Mouse (Mus musculus) kidney, postnatal 10 days (tissue): ENCODE results near the gene Etfa.
A peak's percentile ranks its signal among the peaks of the same experiment; 100 is the strongest.

Source experiments
- DNase-seq: peaks from one replicate; pipeline ENCODE4 v3.0.0; 2021; ENCODE audit warnings: mixed read lengths

Etfa gene

DNA sequence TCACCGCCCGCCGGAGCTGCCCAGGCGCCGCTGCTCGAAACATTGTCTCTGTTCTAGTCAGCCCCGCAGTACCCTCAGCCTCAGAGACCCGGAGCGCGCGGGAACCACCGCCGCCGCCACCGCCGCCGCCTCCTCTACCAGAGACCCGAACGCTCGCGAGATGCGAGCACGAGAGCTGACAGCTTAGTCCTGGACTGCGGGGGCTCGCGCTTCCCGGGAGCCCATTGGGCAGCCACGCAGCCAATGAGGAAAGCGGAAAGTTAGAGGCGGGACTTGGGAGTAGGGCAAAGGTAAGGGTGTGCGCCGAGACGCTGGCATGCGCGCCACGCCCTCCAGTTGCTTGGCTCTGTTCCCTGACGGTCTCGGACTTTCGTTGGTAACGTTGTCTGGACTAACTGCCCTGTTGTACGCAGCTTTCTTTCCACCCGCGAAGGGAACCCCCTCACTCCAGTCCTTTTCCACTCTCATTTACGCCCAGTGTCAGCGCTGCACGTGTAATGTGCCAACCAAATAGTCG, at the start of gene Etfa:
TSS of gene Etfa (minus strand) at position 217 of the 517 bp plus-strand sequence.
- peak; percentile 97 for DNase-seq

DNA sequence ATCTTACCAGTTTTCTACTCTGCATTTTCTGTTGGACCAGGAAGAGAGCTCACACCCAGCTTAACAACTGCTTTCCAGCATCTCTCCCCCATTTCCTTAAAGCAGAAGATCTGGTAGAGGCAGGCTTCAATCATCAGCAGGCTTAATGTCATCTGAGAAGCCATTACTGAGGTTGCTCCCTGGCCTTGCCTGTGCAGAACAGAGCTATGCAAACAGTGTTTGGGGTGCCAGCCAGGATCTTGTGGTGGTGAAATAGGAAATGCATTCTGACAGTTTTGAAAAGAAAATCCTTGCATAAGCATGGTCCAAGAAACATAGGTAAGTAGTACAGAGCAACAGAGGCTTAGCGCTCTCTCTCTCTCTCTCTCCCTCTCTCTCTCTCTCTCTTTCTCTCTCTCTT, 48.9 kb upstream of the Etfa start:
- no peak for DNase-seq

DNA sequence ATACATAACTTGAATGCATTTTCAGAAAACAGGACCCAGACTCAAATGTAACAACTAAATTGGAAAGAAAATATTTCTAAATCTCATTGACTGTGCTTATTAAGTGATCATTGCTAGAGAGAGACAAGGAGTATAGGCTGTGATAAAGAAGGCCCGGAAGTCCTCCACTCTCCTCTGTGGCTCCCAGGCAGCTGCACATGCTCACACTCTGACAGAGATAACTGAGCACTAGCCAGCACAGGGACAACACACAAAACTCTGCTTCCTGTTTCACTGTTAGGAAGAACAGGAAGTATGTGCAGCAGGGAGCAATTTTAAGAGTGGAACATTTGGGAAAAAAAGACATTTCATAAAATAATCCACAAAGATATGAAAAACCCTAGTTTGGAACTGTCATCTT, 42.9 kb upstream of the Etfa start:
- DNase-seq, result peak; percentile 52

DNA sequence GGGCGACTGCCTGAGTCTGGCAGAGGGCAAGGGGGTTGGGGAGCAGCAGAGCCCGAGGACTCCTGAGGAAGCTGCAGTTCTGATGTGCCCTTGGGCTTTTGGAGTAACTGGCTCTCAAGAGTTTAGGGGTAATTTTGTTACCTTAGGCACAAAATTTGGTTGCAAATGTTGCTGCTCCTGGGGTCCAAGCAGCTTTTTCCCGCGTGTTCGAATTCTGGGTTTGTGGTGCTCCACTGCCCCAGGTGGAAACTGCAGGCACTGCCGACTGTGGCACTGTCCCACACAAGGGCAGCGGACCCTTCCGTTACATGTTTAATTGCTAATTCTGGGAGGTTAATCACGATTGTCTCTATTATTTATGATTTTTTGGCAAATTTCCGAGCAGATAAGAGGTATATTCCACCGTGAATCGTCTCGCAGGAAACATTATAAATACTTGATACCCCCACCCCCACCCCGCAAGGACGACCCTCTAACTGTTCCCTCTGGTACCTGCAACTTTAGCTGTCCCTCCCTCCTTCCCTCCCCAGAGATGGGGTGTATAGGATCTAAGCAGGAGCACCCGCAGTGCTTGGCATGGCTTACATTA, 37.4 kb upstream of the Etfa start:
- no peak for DNase-seq

DNA sequence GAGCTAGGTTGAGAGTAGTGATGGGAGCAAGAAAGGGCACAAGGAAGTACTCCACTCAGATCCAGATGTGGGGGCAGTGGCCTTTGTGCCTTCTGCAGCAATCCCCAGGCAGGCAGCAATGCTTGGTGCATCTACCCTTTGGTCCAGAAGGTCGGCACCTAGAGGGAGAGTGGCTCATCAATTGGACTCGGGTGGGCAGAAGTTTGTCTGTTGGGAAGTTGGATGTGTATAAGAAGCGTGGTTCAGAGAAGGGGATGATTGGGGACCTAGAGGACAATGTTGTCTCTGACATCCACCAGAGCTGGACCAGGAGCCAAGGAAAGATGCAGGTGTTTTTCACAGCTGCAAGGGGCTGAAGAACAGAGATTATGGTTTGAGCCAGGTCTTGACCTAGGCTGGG, 36.8 kb upstream of the Etfa start:
- no peak for DNase-seq

DNA sequence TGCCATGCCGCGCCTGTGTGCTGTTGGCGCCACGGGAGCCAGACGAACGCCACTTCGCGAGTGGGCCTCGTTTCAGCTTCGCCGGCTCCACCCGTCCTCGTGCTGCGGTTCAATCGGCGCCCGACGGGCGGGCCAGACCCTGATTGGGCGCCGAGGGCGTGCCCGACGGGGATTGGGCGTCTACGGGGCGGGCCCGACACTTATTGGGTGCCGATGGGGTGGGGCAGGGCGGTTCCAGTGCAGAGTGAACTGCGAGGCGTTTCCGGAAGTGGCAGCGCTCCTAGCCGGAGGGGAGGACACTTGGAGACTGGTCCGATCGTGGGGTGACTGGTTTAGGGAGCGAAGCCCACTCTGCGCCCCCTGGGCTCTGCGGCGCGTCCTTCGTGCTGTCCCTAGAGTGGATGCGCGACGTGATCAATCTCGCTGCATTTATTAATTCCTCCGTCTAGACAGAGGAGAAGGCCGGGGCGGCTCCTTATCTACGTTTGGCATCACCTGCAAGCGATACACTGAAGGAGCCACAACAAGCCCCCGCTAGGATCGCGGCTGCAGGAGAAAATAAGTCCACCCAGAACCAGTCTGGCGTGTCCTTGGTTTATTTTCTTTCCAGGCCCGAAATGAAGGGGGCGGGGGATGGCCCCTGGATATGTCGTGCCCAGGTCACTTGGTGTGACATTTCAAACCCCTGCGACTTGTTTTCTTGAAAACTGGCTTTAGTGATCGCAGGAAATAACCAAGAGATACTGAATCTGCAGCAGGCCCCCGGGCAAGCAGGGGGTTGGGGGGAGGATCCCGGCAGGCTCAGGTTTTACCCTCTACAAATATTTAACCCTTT, 34.4 kb upstream of the Etfa start:
- DNase-seq, result peak; percentile 66

DNA sequence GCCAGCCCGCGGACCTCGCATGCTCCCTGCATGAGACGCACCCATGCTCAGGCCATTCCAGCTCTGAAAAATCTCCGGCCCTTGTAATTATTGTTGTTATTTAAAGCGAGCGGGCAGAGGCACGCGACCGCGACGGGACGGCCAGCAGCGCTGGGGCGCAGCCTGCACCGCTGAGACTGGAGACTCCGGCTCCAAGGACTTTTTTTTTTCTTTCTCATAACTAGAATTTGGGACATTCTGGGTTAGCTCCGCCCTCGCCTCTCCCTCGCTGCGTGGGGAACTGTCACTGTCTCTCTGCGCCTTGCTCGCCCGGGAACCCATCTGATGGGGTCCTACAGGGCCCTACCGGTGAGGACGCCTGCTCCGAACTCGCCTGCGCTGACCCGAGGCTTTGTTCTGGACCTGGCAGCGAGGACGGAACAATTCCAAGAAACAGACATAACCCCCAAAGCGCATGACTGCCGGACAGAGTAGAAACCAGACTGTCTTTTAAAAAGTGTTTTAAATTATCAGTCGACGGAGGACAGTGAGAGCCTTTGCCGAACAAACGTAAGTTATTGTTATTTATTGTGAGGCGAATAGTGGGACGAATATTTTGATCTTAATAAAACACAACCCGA, 33.6 kb upstream of the Etfa start:
- DNase-seq, result peak; percentile 29

DNA sequence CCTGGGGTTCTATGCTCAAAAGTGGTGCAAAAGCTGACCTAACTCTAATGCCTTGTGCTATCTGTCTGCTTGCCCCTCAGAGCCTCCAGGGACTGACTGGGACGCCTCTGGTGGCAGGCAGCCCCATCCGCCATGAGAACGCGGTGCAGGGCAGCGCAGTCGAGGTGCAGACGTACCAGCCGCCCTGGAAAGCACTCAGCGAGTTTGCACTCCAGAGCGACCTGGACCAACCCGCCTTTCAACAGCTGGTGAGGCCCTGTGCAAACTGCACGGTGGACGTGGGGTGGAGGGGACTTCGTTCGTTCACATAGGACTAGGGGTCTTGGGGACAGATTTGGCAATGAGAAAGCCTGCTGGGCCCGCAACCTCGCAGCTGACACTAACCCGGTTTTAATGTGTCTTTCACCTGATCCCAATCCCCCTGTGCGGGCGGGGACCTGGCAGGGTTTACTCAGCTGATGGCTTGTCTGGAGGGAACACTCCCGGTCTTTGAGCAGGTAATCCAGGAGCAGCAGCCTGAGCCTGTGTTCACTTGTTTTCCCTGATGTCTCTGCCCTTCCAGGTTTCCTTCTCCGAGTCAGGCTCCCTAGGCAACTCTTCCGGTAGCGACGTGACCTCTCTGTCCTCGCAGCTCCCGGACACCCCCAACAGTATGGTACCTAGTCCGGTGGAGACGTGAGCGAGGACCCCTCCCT, 33.0 kb upstream of the Etfa start:
- DNase-seq, result peak; percentile 39

DNA sequence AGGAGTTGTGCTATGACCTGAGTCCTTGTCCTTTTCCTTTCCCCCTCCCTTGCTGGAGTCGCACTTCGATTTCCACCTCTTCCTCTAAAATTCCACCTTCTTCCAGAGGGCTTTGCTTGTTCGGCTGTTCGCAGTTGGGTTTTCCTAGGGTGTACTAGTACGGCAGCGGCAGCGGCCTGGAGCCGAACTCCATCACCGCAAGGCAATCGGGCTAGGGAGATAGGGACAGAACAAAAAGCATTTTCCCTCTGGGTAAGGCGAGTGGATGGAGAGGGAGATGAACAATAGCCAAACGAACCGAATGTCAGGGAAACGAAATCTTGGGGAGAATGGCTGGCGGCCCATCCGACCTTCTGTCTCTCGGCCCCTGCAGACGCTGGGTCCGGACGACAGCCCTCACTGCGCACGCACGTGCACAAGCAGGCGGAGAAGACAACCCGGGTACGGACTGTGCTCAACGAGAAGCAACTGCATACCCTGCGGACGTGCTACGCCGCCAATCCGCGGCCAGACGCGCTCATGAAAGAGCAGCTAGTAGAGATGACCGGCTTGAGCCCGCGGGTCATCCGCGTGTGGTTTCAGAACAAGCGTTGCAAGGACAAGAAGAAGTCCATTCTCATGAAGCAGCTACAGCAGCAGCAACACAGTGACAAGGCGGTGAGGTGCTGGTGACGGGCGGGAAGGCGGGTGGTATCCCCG, 31.8 kb upstream of the Etfa start:
- peak; percentile 44 for DNase-seq

DNA sequence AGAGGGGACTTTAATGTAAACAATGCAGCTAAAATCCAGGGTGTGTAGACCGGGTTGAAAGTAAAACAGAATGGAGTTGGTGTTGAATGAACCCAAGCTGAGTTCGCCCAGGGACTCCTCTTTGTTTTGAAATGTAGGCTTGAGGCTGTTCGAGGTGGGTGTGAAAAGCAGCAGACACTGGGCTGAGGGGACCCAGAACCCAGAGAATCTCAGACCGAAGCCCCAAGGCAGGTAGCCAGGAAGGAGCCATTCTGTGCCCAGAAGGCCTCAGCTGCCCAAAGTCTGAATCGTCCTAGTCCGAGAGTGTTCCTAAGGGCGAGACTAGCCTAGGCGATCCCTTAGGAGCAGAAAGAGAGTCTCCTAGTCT, 31.3 kb upstream of the Etfa start:
- no peak for DNase-seq

DNA sequence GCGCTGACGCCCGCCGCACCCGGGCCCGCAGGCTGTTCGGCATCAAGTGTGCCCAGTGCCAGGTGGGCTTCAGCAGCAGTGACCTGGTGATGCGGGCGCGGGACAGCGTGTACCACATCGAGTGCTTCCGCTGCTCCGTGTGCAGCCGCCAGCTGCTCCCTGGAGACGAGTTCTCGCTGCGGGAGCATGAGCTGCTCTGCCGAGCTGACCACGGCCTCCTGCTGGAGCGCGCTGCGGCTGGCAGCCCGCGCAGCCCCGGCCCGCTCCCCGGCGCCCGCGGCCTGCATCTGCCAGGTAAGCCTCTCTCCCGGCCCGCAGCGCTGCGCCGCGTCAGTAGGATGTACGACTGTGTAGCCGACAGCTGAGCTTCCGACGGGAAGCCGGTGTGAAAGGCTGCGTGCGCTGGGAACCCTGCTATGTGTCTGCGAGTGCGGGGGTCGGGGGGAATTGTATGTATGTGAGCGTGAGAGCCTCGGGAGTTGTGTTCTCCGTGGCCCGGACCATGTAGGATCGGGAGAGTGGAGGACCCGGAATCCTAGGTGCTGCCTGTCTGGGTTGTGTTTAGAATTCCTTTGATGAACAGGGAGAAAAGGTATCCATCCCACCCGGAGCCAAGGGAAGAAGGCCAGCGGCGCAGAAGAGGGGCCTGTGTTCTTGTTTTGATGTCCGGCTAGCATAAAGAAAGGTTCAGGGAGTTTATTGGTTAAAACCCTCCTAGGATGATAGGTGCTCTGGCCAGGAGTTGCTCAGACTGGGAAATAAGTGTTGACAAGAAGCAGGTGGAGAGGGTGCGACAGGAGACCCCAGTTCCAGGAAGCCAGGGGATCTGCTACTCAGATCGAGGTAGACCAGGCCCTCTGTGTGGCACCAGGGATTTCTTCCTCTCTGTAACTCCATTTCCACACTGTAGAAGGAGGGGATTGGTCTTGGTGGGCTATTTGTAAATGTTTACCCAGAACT, 30.6 kb upstream of the Etfa start:
- peak; percentile 36 for DNase-seq

DNA sequence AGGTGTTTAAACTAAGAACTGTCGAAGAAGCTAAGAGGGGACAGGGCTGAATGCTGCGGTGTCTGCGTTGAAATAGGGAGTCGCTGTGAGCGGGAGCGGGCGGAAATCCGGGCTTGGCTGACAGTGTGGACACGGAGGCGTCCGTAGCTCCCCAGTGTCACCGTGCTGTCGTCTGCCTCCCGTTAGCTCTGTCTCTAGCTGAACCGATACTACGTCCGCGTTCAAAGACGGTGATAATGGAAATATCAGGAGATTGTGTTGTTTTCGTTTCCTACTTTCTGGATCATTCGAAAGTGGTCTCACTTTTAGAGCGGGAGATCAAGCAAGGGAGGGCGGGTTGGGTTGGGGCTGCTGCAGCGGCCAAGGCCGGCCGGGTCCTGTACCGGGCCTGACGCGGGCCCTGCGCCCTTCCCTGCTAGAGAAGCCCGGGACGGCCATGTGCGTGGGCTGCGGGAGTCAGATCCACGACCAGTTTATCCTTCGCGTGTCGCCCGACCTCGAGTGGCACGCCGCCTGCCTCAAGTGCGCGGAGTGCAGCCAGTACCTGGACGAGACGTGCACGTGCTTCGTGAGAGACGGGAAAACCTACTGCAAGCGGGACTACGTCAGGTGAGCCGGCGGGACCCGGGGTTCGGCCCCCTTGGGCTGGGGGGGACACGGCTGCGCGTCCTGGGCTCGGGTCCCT, 29.8 kb upstream of the Etfa start:
- peak; percentile 46 for DNase-seq

DNA sequence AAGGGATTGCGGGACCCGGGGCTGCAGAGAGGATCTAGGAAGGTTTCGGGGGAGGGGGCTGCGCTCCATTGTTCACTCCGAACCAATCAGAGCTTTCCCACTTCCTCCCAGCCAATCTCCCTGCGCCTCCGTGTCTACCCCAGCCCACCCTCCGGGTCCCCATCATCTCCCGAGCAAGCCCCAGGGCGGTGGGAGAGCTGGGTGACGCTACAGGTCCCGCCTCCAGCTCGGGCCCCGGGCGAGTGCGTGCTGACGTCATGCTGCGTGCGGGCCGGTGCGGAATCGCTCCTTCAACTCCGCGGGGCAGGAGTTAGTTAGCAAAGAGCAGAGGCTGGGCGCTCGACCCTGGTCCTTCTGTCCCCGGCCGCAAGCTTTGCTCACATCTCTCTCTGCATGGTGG, 28.8 kb upstream of the Etfa start:
- peak; percentile 69 for DNase-seq

DNA sequence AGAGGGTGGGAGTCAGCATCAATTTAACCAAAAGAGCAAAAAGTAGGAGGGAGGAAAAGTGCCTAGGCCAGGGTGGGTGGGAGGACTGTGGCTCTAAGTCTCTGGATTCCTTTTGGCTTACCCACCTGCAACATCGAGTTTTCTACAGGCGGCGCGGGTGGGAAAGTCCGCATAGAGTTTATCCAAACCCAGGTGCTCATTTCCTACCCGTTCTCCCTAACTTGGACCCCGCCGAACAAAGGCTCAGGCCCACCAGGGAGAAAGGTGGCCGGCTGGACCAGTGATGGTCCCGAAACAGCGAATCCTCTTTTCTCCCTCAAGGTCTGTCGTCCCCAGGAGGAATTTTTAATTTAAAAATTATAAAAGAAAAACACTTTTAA, 28.3 kb upstream of the Etfa start:
- DNase-seq, result no peak

DNA sequence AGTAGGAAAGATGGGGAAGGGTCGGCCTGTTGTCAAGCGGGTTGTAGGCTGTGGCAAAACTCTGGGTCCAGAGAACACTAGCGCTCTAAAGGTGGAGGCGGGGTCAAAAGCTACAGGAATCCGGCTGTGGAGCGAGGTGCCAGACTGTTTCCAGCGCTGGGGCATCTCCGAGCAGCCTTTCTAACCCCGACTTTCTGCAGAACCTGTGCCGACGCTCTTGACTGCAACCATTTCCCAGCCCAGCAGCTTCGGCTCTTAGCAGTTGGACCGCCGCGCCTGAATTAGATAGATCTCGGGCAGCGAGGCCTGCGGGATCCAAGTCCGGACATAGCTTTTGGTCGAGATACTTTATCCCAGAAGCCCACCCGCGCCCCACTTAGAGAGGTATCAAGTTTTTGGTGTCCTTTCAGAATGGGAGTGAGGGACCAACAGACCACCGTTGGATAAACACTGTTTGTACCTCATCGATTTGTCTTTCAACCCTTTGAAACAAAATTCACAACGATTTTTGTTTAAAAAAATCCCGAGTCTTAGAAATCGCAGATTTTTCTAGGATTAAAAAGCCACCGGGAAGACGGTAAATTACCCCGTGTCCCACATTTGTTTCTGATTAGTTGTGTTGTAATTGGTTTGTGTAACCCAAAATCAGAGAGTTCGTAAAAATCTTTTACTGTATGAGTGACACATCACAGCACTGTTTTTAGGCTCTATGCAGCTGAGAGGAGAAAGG, 27.8 kb upstream of the Etfa start:
- DNase-seq, result peak; percentile 33

DNA sequence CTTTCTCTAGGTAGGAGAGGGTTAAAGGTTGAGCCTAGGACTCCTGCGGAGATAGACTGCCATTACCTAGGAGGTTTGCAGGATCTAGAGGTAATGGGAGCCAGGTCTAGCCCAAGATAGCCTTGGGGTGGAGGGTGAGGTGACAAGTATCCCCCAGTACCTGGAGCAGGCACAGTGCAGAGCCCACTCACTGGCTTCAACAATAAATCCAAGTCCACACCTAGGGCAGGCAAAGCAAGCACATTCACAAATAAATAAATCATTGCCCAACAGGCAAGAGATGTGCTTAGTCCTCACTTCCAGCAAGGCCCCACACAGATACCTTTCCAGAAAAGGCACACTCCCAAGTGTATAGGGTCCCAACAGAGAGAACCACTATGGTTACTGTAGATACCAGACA, 27.0 kb upstream of the Etfa start:
- no peak for DNase-seq

DNA sequence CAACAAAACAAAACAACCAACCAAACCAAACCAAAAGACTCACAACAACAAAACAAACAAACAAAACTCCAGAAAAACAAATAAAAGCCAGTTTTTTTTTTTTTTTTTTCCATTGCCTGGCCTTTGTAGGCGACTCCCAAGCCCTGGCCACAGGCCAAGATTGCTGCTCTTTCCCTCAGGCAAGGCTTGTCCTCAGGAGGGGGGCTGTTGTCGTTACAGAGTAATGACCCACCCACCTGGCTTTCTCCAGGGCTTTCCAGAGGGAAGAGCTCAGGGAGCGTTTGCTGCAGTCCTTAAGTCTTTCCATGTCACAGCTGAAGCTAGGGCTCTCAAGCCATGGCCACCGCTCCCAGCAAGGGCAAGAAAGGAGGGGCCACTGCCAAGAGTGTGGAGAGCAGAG, 26.3 kb upstream of the Etfa start, which contains the start of gene Isl2:
TSS of gene Isl2 (plus strand) at position 296 of the 400 bp plus-strand sequence.
- DNase-seq, result peak; percentile 49

DNA sequence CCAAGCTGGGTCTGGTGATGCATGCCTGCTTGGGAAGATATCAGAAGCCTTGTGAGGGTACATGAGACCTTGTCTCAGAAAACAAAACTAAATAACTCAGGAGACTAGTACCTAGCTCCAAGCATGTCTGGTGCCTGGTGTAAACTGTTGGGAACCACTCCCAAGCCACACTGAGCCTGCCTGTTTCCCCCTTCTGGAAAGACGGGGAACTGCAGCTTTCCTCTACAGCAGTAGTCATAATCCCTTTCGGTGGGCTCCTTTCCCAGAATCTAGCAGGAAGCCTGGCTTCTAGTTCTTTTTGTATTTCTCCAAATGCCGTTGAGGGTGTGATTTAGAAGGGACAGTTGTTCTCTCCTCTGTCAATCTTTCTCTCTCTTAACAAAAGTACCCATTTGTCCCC, 23.9 kb upstream of the Etfa start:
- DNase-seq, result peak; percentile 85

DNA sequence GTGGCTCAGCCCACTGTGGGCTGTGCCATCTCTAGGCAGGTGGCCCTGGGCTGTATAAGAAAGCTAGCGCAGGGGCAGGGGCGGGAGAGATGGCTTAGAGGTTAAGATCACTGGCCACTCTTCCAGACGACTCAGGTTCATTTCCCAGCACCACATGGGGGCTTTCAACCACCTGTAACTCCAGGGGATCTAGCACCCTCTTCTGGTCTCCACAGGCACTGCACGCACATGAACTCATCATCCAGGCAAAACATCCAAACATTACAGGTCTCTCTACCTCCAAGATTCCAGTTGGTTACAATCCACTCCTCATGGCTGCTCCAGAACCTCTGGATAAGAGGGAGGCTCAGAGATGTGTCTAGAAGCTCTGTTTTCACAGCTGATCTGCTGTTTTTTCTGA, 13.7 kb upstream of the Etfa start:
- DNase-seq, result no peak

DNA sequence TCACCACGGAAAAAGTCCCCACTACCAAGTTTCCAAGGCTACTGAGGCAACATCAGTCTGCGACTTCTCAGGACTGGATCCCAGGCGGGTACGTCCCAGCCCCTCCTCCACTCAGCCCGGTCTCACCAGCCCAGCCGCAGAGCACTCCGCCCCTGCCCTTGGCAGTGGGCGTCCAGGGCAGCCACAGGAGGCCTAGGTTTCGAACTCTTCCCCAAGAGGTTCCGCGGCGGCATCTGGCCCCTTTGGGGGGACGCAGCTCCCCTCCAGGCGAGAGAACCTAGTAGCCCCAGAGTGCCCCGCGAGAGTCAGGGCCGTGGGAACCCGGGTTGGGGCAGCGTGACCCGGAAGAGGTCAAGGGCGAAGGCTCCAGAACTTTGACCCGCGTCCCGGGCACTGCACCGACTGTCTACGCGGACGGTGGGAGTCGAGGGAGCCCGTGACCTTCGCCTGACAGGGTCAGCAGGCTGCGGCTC, 486 bp downstream of the Etfa start:
- DNase-seq, result peak; percentile 74
